Mouse (Mus musculus): Measurements from ENCODE around the gene Cct4. TPM values are rescaled to one million over a fixed set of nuclear protein-coding genes. Genes with fewer than 3 reads are reported as not detected.

Gene Cct4
- total RNA-seq (2014; rRNA removed) (236 and 265 TPM in 2 replicates), polyA plus RNA-seq (2015; fragmentation: Nextera tagmentation; extraction: Ambion mirVana) (269 and 271 TPM in 2 replicates)

GRCm38 (mm10) chr11:22990393-22991126 is at the start of gene Cct4:
Gene Cct4, plus strand, starts transcription at chr11:22990519.
- DNase-seq (peak; percentile 95), ATAC-seq (peak; percentile 99)
- TF ChIP-seq CTCF (IDR thresholded peaks at IDR 0.05; ENCODE audit: low read depth): 0 out of 2 replicates have a peak, but pooled peaks have one; percentile 1
- H3K9me3 ChIP-seq (ENCODE audit: low read length): no peaks in the 10 kb centered on the region
- no peaks in the 10 kb centered on the region for H3K27me3 ChIP-seq (ENCODE audit: insufficient read depth, low read length)
- peak within 1 kb of the TSS; percentile 83 for H3K9ac ChIP-seq
- under 1% methylated on average over 63 of the region's 66 CpGs for WGBS
- peak within 1 kb of the TSS; percentile 93 for H3K27ac ChIP-seq (ENCODE audit: low read depth, low read length)
- H3K4me1 ChIP-seq (ENCODE audit: insufficient read depth): peaks cover 4% of the 10 kb centered on the region; the same call in 1 of the 2 replicates
- peak within 1 kb of the TSS; percentile 73 for H3K4me3 ChIP-seq (ENCODE audit: low read depth, low read length)
- H3K4me2 ChIP-seq (ENCODE audit: low read depth): peak within 1 kb of the TSS; percentile 70
- peaks cover 17% of the 10 kb centered on the region for H3K36me3 ChIP-seq (ENCODE audit: insufficient read depth)

GRCm38 (mm10) chr11:22949101-22949500 is 41.2 kb upstream of the Cct4 start:
- Histone ChIP-seq H3K27me3 (ENCODE audit: insufficient read depth, low read length) (no peaks in the 10 kb centered on the region), H3K4me2 (ENCODE audit: low read depth) (no peak overlapping the region), H3K27ac (ENCODE audit: low read depth, low read length) (no peak overlapping the region), H3K9ac (no peak overlapping the region), H3K4me1 (ENCODE audit: insufficient read depth) (no peaks in the 10 kb centered on the region), H3K36me3 (ENCODE audit: insufficient read depth) (no peaks in the 10 kb centered on the region), H3K4me3 (ENCODE audit: low read depth, low read length) (no peak overlapping the region), H3K9me3 (ENCODE audit: low read length) (no peaks in the 10 kb centered on the region)
- TF ChIP-seq CTCF (IDR thresholded peaks at IDR 0.05; ENCODE audit: low read depth): no peak
- 76% methylated on average over 1 of the region's 1 CpGs for WGBS
- DNase-seq: no peak
- no peak for ATAC-seq

GRCm38 (mm10) chr11:22950131-22950530 is 40.2 kb upstream of the Cct4 start:
- ATAC-seq (no peak), DNase-seq (no peak)
- 88% methylated on average over 6 of the region's 6 CpGs for WGBS
- Histone ChIP-seq H3K4me1 (ENCODE audit: insufficient read depth) (no peaks in the 10 kb centered on the region), H3K27ac (ENCODE audit: low read depth, low read length) (no peak overlapping the region), H3K36me3 (ENCODE audit: insufficient read depth) (no peaks in the 10 kb centered on the region), H3K9ac (no peak overlapping the region), H3K4me3 (ENCODE audit: low read depth, low read length) (no peak overlapping the region), H3K4me2 (ENCODE audit: low read depth) (no peak overlapping the region), H3K9me3 (ENCODE audit: low read length) (no peaks in the 10 kb centered on the region), H3K27me3 (ENCODE audit: insufficient read depth, low read length) (no peaks in the 10 kb centered on the region)
- 0 out of 2 replicates have a peak, but pooled peaks have one; percentile 5 for TF ChIP-seq CTCF (IDR thresholded peaks at IDR 0.05; ENCODE audit: low read depth)

GRCm38 (mm10) chr11:22952668-22953067 is 37.7 kb upstream of the Cct4 start:
- Histone ChIP-seq H3K27ac (ENCODE audit: low read depth, low read length) (no peak overlapping the region), H3K4me1 (ENCODE audit: insufficient read depth) (no peaks in the 10 kb centered on the region), H3K4me2 (ENCODE audit: low read depth) (no peak overlapping the region), H3K27me3 (ENCODE audit: insufficient read depth, low read length) (no peaks in the 10 kb centered on the region), H3K4me3 (ENCODE audit: low read depth, low read length) (no peak overlapping the region), H3K9ac (no peak overlapping the region), H3K9me3 (ENCODE audit: low read length) (no peaks in the 10 kb centered on the region), H3K36me3 (ENCODE audit: insufficient read depth) (peaks cover 3% of the 10 kb centered on the region; the same call in 1 of the 2 replicates)
- no peak for DNase-seq
- 94% methylated on average over 7 of the region's 7 CpGs for WGBS
- no peak for ATAC-seq
- no peak for TF ChIP-seq CTCF (IDR thresholded peaks at IDR 0.05; ENCODE audit: low read depth)

GRCm38 (mm10) chr11:22956346-22956745 is 34.0 kb upstream of the Cct4 start:
- no peak overlapping the region for H3K4me2 ChIP-seq (ENCODE audit: low read depth)
- no peak overlapping the region for H3K9ac ChIP-seq
- H3K27ac ChIP-seq (ENCODE audit: low read depth, low read length): no peak overlapping the region
- no peaks in the 10 kb centered on the region for H3K4me1 ChIP-seq (ENCODE audit: insufficient read depth)
- H3K36me3 ChIP-seq (ENCODE audit: insufficient read depth): peaks cover 3% of the 10 kb centered on the region; the same call in 1 of the 2 replicates
- 95% methylated on average over 6 of the region's 6 CpGs for WGBS
- no peak overlapping the region for H3K4me3 ChIP-seq (ENCODE audit: low read depth, low read length)
- H3K27me3 ChIP-seq (ENCODE audit: insufficient read depth, low read length): no peaks in the 10 kb centered on the region
- no peaks in the 10 kb centered on the region for H3K9me3 ChIP-seq (ENCODE audit: low read length)
- DNase-seq (no peak), ATAC-seq (no peak)
- no peak for TF ChIP-seq CTCF (IDR thresholded peaks at IDR 0.05; ENCODE audit: low read depth)

GRCm38 (mm10) chr11:22956830-22957229 is 33.5 kb upstream of the Cct4 start:
- Histone ChIP-seq H3K4me1 (ENCODE audit: insufficient read depth) (no peaks in the 10 kb centered on the region), H3K4me3 (ENCODE audit: low read depth, low read length) (no peak overlapping the region), H3K4me2 (ENCODE audit: low read depth) (no peak overlapping the region), H3K27me3 (ENCODE audit: insufficient read depth, low read length) (no peaks in the 10 kb centered on the region), H3K9ac (no peak overlapping the region), H3K9me3 (ENCODE audit: low read length) (no peaks in the 10 kb centered on the region), H3K27ac (ENCODE audit: low read depth, low read length) (no peak overlapping the region), H3K36me3 (ENCODE audit: insufficient read depth) (peaks cover 3% of the 10 kb centered on the region; the same call in 1 of the 2 replicates)
- ATAC-seq (peak; percentile 68; the same call in 1 of the 2 replicates), DNase-seq (no peak)
- 72% methylated on average over 4 of the region's 4 CpGs for WGBS
- TF ChIP-seq CTCF (IDR thresholded peaks at IDR 0.05; ENCODE audit: low read depth): peak; percentile 56

- peak; percentile 59 for TF ChIP-seq CTCF (IDR thresholded peaks at IDR 0.05; ENCODE audit: low read depth)
- no peak overlapping the region for H3K9ac ChIP-seq
- DNase-seq (no peak), ATAC-seq (no peak)
- H3K4me1 ChIP-seq (ENCODE audit: insufficient read depth): no peaks in the 10 kb centered on the region
- H3K27me3 ChIP-seq (ENCODE audit: insufficient read depth, low read length): no peaks in the 10 kb centered on the region
- H3K4me2 ChIP-seq (ENCODE audit: low read depth): no peak overlapping the region
- H3K4me3 ChIP-seq (ENCODE audit: low read depth, low read length): no peak overlapping the region
- H3K27ac ChIP-seq (ENCODE audit: low read depth, low read length): no peak overlapping the region
- peaks cover 3% of the 10 kb centered on the region; the same call in 1 of the 2 replicates for H3K36me3 ChIP-seq (ENCODE audit: insufficient read depth)
- WGBS: 94% methylated on average over 4 of the region's 4 CpGs
- H3K9me3 ChIP-seq (ENCODE audit: low read length): no peaks in the 10 kb centered on the region
Observed at GRCm38 (mm10) chr11:22957791-22958374, 32.4 kb upstream of the Cct4 start.

Measured in forebrain, postnatal 0 days (tissue).